Mouse (Mus musculus): ENCODE measurements around the gene Dusp19. TPM values are rescaled to one million over a fixed set of nuclear protein-coding genes. Genes with fewer than 3 reads are reported as not detected.

The Dusp19 gene
- polyA plus RNA-seq, 1 experiment: 19.3 TPM

GRCm38 (mm10) chr2:80594215-80594918 is 22.5 kb upstream of the Dusp19 start:
- H3K27ac ChIP-seq (ENCODE audit: insufficient read depth, low read length): no peak overlapping the region
- H3K4me1 ChIP-seq (ENCODE audit: control insufficient read depth, insufficient read depth, low read length): no peaks in the 10 kb centered on the region
- no peak overlapping the region for H3K4me3 ChIP-seq (ENCODE audit: insufficient read depth, low read length)
- TF ChIP-seq POLR2A (IDR thresholded peaks at IDR 0.05; ENCODE audit: low read depth, low read length) (no peak), CTCF (IDR thresholded peaks at IDR 0.05; ENCODE audit: borderline replicate concordance, insufficient read depth, low read length) (no peak)

- TF ChIP-seq POLR2A (IDR thresholded peaks at IDR 0.05; ENCODE audit: low read depth, low read length) (no peak), CTCF (IDR thresholded peaks at IDR 0.05; ENCODE audit: borderline replicate concordance, insufficient read depth, low read length) (no peak)
- Histone ChIP-seq H3K4me1 (ENCODE audit: control insufficient read depth, insufficient read depth, low read length) (no peaks in the 10 kb centered on the region), H3K27ac (ENCODE audit: insufficient read depth, low read length) (no peak overlapping the region), H3K4me3 (ENCODE audit: insufficient read depth, low read length) (no peak overlapping the region)
These were observed 19.9 kb upstream of the Dusp19 start for GRCm38 (mm10) chr2:80596960-80597359.

- H3K4me1 ChIP-seq (ENCODE audit: control insufficient read depth, insufficient read depth, low read length): no peaks in the 10 kb centered on the region
- H3K27ac ChIP-seq (ENCODE audit: insufficient read depth, low read length): no peak overlapping the region
- TF ChIP-seq POLR2A (IDR thresholded peaks at IDR 0.05; ENCODE audit: low read depth, low read length): no peak
- no peak for TF ChIP-seq CTCF (IDR thresholded peaks at IDR 0.05; ENCODE audit: borderline replicate concordance, insufficient read depth, low read length)
- H3K4me3 ChIP-seq (ENCODE audit: insufficient read depth, low read length): no peak overlapping the region
These were observed 17.0 kb upstream of the Dusp19 start for GRCm38 (mm10) chr2:80599850-80600249.

GRCm38 (mm10) chr2:80600611-80601010 is 16.2 kb upstream of the Dusp19 start:
- no peak for TF ChIP-seq CTCF (IDR thresholded peaks at IDR 0.05; ENCODE audit: borderline replicate concordance, insufficient read depth, low read length)
- no peak for TF ChIP-seq POLR2A (IDR thresholded peaks at IDR 0.05; ENCODE audit: low read depth, low read length)

GRCm38 (mm10) chr2:80602756-80603155 is 14.1 kb upstream of the Dusp19 start:
- Histone ChIP-seq H3K27ac (ENCODE audit: insufficient read depth, low read length) (no peak overlapping the region), H3K4me3 (ENCODE audit: insufficient read depth, low read length) (no peak overlapping the region), H3K4me1 (ENCODE audit: control insufficient read depth, insufficient read depth, low read length) (no peaks in the 10 kb centered on the region)
- no peak for TF ChIP-seq POLR2A (IDR thresholded peaks at IDR 0.05; ENCODE audit: low read depth, low read length)
- no peak for TF ChIP-seq CTCF (IDR thresholded peaks at IDR 0.05; ENCODE audit: borderline replicate concordance, insufficient read depth, low read length)

More at GRCm38 (mm10) chr2:80600611-80601010, 16.2 kb upstream of the Dusp19 start:
- no peaks in the 10 kb centered on the region for H3K4me1 ChIP-seq (ENCODE audit: control insufficient read depth, insufficient read depth, low read length)
- no peak overlapping the region for H3K4me3 ChIP-seq (ENCODE audit: insufficient read depth, low read length)
- H3K27ac ChIP-seq (ENCODE audit: insufficient read depth, low read length): no peak overlapping the region

GRCm38 (mm10) chr2:80603771-80604426 is 12.9 kb upstream of the Dusp19 start:
- Histone ChIP-seq H3K4me3 (ENCODE audit: insufficient read depth, low read length) (no peak overlapping the region), H3K27ac (ENCODE audit: insufficient read depth, low read length) (no peak overlapping the region), H3K4me1 (ENCODE audit: control insufficient read depth, insufficient read depth, low read length) (no peaks in the 10 kb centered on the region)
- TF ChIP-seq POLR2A (IDR thresholded peaks at IDR 0.05; ENCODE audit: low read depth, low read length) (no peak), CTCF (IDR thresholded peaks at IDR 0.05; ENCODE audit: borderline replicate concordance, insufficient read depth, low read length) (no peak)

- TF ChIP-seq POLR2A (IDR thresholded peaks at IDR 0.05; ENCODE audit: low read depth, low read length): no peak
- no peak for TF ChIP-seq CTCF (IDR thresholded peaks at IDR 0.05; ENCODE audit: borderline replicate concordance, insufficient read depth, low read length)
- Histone ChIP-seq H3K27ac (ENCODE audit: insufficient read depth, low read length) (no peak overlapping the region), H3K4me3 (ENCODE audit: insufficient read depth, low read length) (no peak overlapping the region)
These were observed 4.6 kb upstream of the Dusp19 start for GRCm38 (mm10) chr2:80612286-80612685.

GRCm38 (mm10) chr2:80612796-80613195 is 4.0 kb upstream of the Dusp19 start:
- no peaks in the 10 kb centered on the region; the same call in 1 of the 2 replicates for H3K4me1 ChIP-seq (ENCODE audit: control insufficient read depth, insufficient read depth, low read length)
- no peak overlapping the region for H3K27ac ChIP-seq (ENCODE audit: insufficient read depth, low read length)
- no peak overlapping the region for H3K4me3 ChIP-seq (ENCODE audit: insufficient read depth, low read length)
- no peak for TF ChIP-seq CTCF (IDR thresholded peaks at IDR 0.05; ENCODE audit: borderline replicate concordance, insufficient read depth, low read length)
- TF ChIP-seq POLR2A (IDR thresholded peaks at IDR 0.05; ENCODE audit: low read depth, low read length): no peak

More at GRCm38 (mm10) chr2:80612286-80612685, 4.6 kb upstream of the Dusp19 start:
- no peaks in the 10 kb centered on the region for H3K4me1 ChIP-seq (ENCODE audit: control insufficient read depth, insufficient read depth, low read length)

- Histone ChIP-seq H3K4me3 (ENCODE audit: insufficient read depth, low read length) (no peak overlapping the region), H3K27ac (ENCODE audit: insufficient read depth, low read length) (no peak overlapping the region), H3K4me1 (ENCODE audit: control insufficient read depth, insufficient read depth, low read length) (peaks cover 4% of the 10 kb centered on the region)
- TF ChIP-seq CTCF (IDR thresholded peaks at IDR 0.05; ENCODE audit: borderline replicate concordance, insufficient read depth, low read length) (no peak), POLR2A (IDR thresholded peaks at IDR 0.05; ENCODE audit: low read depth, low read length) (no peak)
These were observed 2.1 kb downstream of the Dusp19 start for GRCm38 (mm10) chr2:80618991-80619390.

- no peak overlapping the region for H3K27ac ChIP-seq (ENCODE audit: insufficient read depth, low read length)
- no peak overlapping the region for H3K4me3 ChIP-seq (ENCODE audit: insufficient read depth, low read length)
- TF ChIP-seq CTCF (IDR thresholded peaks at IDR 0.05; ENCODE audit: borderline replicate concordance, insufficient read depth, low read length): no peak
- TF ChIP-seq POLR2A (IDR thresholded peaks at IDR 0.05; ENCODE audit: low read depth, low read length): no peak
- peaks cover 4% of the 10 kb centered on the region for H3K4me1 ChIP-seq (ENCODE audit: control insufficient read depth, insufficient read depth, low read length)
These were observed 5.1 kb downstream of the Dusp19 start for GRCm38 (mm10) chr2:80621921-80622320.
